Mouse (Mus musculus): ENCODE data around the gene Nxph1. TPM values are rescaled to one million over a fixed set of nuclear protein-coding genes. Genes with fewer than 3 reads are reported as not detected.

The Nxph1 gene
- 10 to 100 TPM; 38.9 to 39.9 TPM for total RNA-seq (2021)

GRCm38 (mm10) chr6:8948131-8948470, at the start of gene Nxph1:
Nxph1 (plus strand) TSS chr6:8948431.
- no peak for DNase-seq (ENCODE audit: low spot score in 2 of 2)
- intact Hi-C loops (cut with DNase I), result no loop called here

GRCm38 (mm10) chr6:8900021-8900728, 48.1 kb upstream of the Nxph1 start:
- DNase-seq (ENCODE audit: low spot score in 2 of 2), result peak; percentile 49 to 50
- intact Hi-C loops (cut with DNase I), result no loop called here

GRCm38 (mm10) chr6:8900729-8901122, 47.5 kb upstream of the Nxph1 start:
- intact Hi-C loops (cut with DNase I), result no loop called here
- no peak for DNase-seq (ENCODE audit: low spot score in 2 of 2)

- DNase-seq (ENCODE audit: low spot score in 2 of 2), result no peak
- intact Hi-C loops (cut with DNase I), result no loop called here
Measured at GRCm38 (mm10) chr6:8907917-8908316, 40.3 kb upstream of the Nxph1 start.

GRCm38 (mm10) chr6:8913404-8913803, 34.8 kb upstream of the Nxph1 start:
- intact Hi-C loops (cut with DNase I), result no loop called here
- DNase-seq (ENCODE audit: low spot score in 2 of 2), result no peak

- intact Hi-C loops (cut with DNase I), result no loop called here
- no peak for DNase-seq (ENCODE audit: low spot score in 2 of 2)
Measured at GRCm38 (mm10) chr6:8914682-8915081, 33.5 kb upstream of the Nxph1 start.

- intact Hi-C loops (cut with DNase I), result no loop called here
- no peak for DNase-seq (ENCODE audit: low spot score in 2 of 2)
Measured at GRCm38 (mm10) chr6:8924481-8924880, 23.8 kb upstream of the Nxph1 start.

- intact Hi-C loops (cut with DNase I), result no loop called here
- DNase-seq (ENCODE audit: low spot score in 2 of 2), result no peak
Measured at GRCm38 (mm10) chr6:8935241-8935640, 13.0 kb upstream of the Nxph1 start.

GRCm38 (mm10) chr6:8935705-8936104, 12.5 kb upstream of the Nxph1 start:
- intact Hi-C loops (cut with DNase I), result no loop called here
- DNase-seq (ENCODE audit: low spot score in 2 of 2), result no peak

- intact Hi-C loops (cut with DNase I), result no loop called here
- DNase-seq (ENCODE audit: low spot score in 2 of 2), result no peak
Measured at GRCm38 (mm10) chr6:8936168-8936567, 12.1 kb upstream of the Nxph1 start.

GRCm38 (mm10) chr6:8948471-8949411, 510 bp downstream of the Nxph1 start:
- peak in 1 of 2 experiments; percentile 32 for DNase-seq (ENCODE audit: low spot score in 2 of 2)
- intact Hi-C loops (cut with DNase I), result no loop called here

- peak in 1 of 2 experiments; percentile 26 for DNase-seq (ENCODE audit: low spot score in 2 of 2)
- intact Hi-C loops (cut with DNase I), result loop anchor here (10.0 kb wide), 1 partner anchor 285 kb away; no protein-coding TSS in a partner anchor
Measured at GRCm38 (mm10) chr6:8949665-8950201, 1.5 kb downstream of the Nxph1 start.

- intact Hi-C loops (cut with DNase I), result loop anchor here (10.0 kb wide), 1 partner anchor 284 kb away; no protein-coding TSS in a partner anchor
- DNase-seq (ENCODE audit: low spot score in 2 of 2), result no peak
Measured at GRCm38 (mm10) chr6:8950611-8951325, 2.5 kb downstream of the Nxph1 start.

GRCm38 (mm10) chr6:8951326-8951695, 3.1 kb downstream of the Nxph1 start:
- intact Hi-C loops (cut with DNase I), result loop anchor here (10.0 kb wide), 1 partner anchor 283 kb away; no protein-coding TSS in a partner anchor
- peak; percentile 67 to 74 for DNase-seq (ENCODE audit: low spot score in 2 of 2)

- intact Hi-C loops (cut with DNase I), result loop anchor here (10.0 kb wide), 1 partner anchor 283 kb away; no protein-coding TSS in a partner anchor
- no peak for DNase-seq (ENCODE audit: low spot score in 2 of 2)
Measured at GRCm38 (mm10) chr6:8951884-8952590, 3.8 kb downstream of the Nxph1 start.

GRCm38 (mm10) chr6:8955817-8956529, 7.7 kb downstream of the Nxph1 start:
- intact Hi-C loops (cut with DNase I), result loop anchor here (10.0 kb wide), 1 partner anchor 279 kb away; no protein-coding TSS in a partner anchor
- DNase-seq (ENCODE audit: low spot score in 2 of 2), result peak in 1 of 2 experiments; percentile 11

- intact Hi-C loops (cut with DNase I), result loop anchor here (10.0 kb wide), 1 partner anchor 278 kb away; no protein-coding TSS in a partner anchor
Measured at GRCm38 (mm10) chr6:8956743-8957528, 8.7 kb downstream of the Nxph1 start.

More at GRCm38 (mm10) chr6:8956743-8957528, 8.7 kb downstream of the Nxph1 start:
- peak in 1 of 2 experiments; percentile 13 for DNase-seq (ENCODE audit: low spot score in 2 of 2)

All from left cerebral cortex, postnatal 36 days (tissue).